Mouse (Mus musculus) heart, postnatal 0 days (tissue): ENCODE measurements around the gene Dip2a.

Source experiments
- CTCF ChIP-seq: IDR thresholded peaks from 2 replicates; pipeline ENCODE4 v1.5.1; 2016; ENCODE audit warnings: antibody characterized with exemption, control low read depth, low read depth
- EP300 ChIP-seq: IDR thresholded peaks from 2 replicates; pipeline ENCODE4 v1.6.1; 2016; ENCODE audit warnings: antibody characterized with exemption, low read depth

- TF ChIP-seq CTCF (no peak), EP300 (no peak)
These were observed 27.5 kb downstream of the Dip2a start for GRCm38 (mm10) chr10:76317623-76318022.
